Mouse (Mus musculus): ENCODE measurements at regions not wholly inside any gene's neighbourhood (a gene's known extent, or its start where the extent isn't known, plus 50 kb on each side); places are given as distances from the start of the nearest gene placed in this dataset.

- H3K27ac ChIP-seq (ENCODE audit: low read length) = no peak overlapping the region
- no peak overlapping the region for H3K4me2 ChIP-seq (ENCODE audit: low read depth, low read length)
- no peak overlapping the region for H3K4me3 ChIP-seq (ENCODE audit: low read length)
- no peak for ATAC-seq
- H3K27me3 ChIP-seq (replicated peaks; ENCODE audit: control insufficient read depth, insufficient read depth, low read length) = no peaks in the 10 kb centered on the region
- H3K36me3 ChIP-seq (ENCODE audit: control insufficient read depth, insufficient read depth, low read length) = no peaks in the 10 kb centered on the region
- H3K4me1 ChIP-seq (ENCODE audit: control insufficient read depth, insufficient read depth, low read length) = no peaks in the 10 kb centered on the region
- WGBS = 76% methylated on average over 12 of the region's 12 CpGs
- H3K9ac ChIP-seq (ENCODE audit: low read depth, low read length) = no peak overlapping the region
- H3K9me3 ChIP-seq (ENCODE audit: control insufficient read depth, low read length) = no peaks in the 10 kb centered on the region
Measured at GRCm38 (mm10) chr2:169461491-169462039, 126.0 kb downstream of the Gm11011 start.

- Histone ChIP-seq H3K4me1 (ENCODE audit: control insufficient read depth, insufficient read depth, low read length) (no peaks in the 10 kb centered on the region), H3K36me3 (ENCODE audit: control insufficient read depth, insufficient read depth, low read length) (no peaks in the 10 kb centered on the region), H3K27me3 (replicated peaks; ENCODE audit: control insufficient read depth, insufficient read depth, low read length) (no peaks in the 10 kb centered on the region), H3K4me3 (ENCODE audit: low read length) (no peak overlapping the region), H3K4me2 (ENCODE audit: low read depth, low read length) (no peak overlapping the region), H3K27ac (ENCODE audit: low read length) (no peak overlapping the region), H3K9me3 (ENCODE audit: control insufficient read depth, low read length) (no peaks in the 10 kb centered on the region), H3K9ac (ENCODE audit: low read depth, low read length) (no peak overlapping the region)
- 86% methylated on average over 8 of the region's 8 CpGs for WGBS
- ATAC-seq = no peak
Measured at GRCm38 (mm10) chr2:169452956-169453355, 134.6 kb downstream of the Gm11011 start.

GRCm38 (mm10) chr2:169450801-169451200, 136.7 kb downstream of the Gm11011 start:
- Histone ChIP-seq H3K4me1 (ENCODE audit: control insufficient read depth, insufficient read depth, low read length) (no peaks in the 10 kb centered on the region), H3K9me3 (ENCODE audit: control insufficient read depth, low read length) (no peaks in the 10 kb centered on the region), H3K27me3 (replicated peaks; ENCODE audit: control insufficient read depth, insufficient read depth, low read length) (no peaks in the 10 kb centered on the region), H3K9ac (ENCODE audit: low read depth, low read length) (no peak overlapping the region), H3K36me3 (ENCODE audit: control insufficient read depth, insufficient read depth, low read length) (no peaks in the 10 kb centered on the region), H3K4me2 (ENCODE audit: low read depth, low read length) (no peak overlapping the region), H3K27ac (ENCODE audit: low read length) (no peak overlapping the region), H3K4me3 (ENCODE audit: low read length) (no peak overlapping the region)
- no peak for ATAC-seq
- 80% methylated on average over 6 of the region's 6 CpGs for WGBS

- Histone ChIP-seq H3K36me3 (ENCODE audit: control insufficient read depth, insufficient read depth, low read length) (no peaks in the 10 kb centered on the region), H3K4me2 (ENCODE audit: low read depth, low read length) (no peak overlapping the region), H3K9me3 (ENCODE audit: control insufficient read depth, low read length) (no peaks in the 10 kb centered on the region), H3K27me3 (replicated peaks; ENCODE audit: control insufficient read depth, insufficient read depth, low read length) (no peaks in the 10 kb centered on the region), H3K27ac (ENCODE audit: low read length) (no peak overlapping the region), H3K9ac (ENCODE audit: low read depth, low read length) (no peak overlapping the region), H3K4me1 (ENCODE audit: control insufficient read depth, insufficient read depth, low read length) (no peaks in the 10 kb centered on the region), H3K4me3 (ENCODE audit: low read length) (no peak overlapping the region)
- no peak for ATAC-seq
- WGBS = 82% methylated on average over 6 of the region's 6 CpGs
Measured at GRCm38 (mm10) chr2:169447495-169448280, 139.9 kb downstream of the Gm11011 start.

- H3K4me2 ChIP-seq (ENCODE audit: low read depth, low read length) = no peak overlapping the region
- H3K4me1 ChIP-seq (ENCODE audit: control insufficient read depth, insufficient read depth, low read length) = no peaks in the 10 kb centered on the region
- no peak overlapping the region for H3K9ac ChIP-seq (ENCODE audit: low read depth, low read length)
- no peak overlapping the region for H3K4me3 ChIP-seq (ENCODE audit: low read length)
- WGBS = 79% methylated on average over 5 of the region's 5 CpGs
- no peaks in the 10 kb centered on the region for H3K36me3 ChIP-seq (ENCODE audit: control insufficient read depth, insufficient read depth, low read length)
- H3K27me3 ChIP-seq (replicated peaks; ENCODE audit: control insufficient read depth, insufficient read depth, low read length) = no peaks in the 10 kb centered on the region
- H3K27ac ChIP-seq (ENCODE audit: low read length) = no peak overlapping the region
- H3K9me3 ChIP-seq (ENCODE audit: control insufficient read depth, low read length) = no peaks in the 10 kb centered on the region
- ATAC-seq = no peak
Measured at GRCm38 (mm10) chr2:169445877-169446276, 141.7 kb downstream of the Gm11011 start.

- no peak for ATAC-seq
- H3K4me3 ChIP-seq (ENCODE audit: low read length) = no peak overlapping the region
- no peak overlapping the region for H3K4me2 ChIP-seq (ENCODE audit: low read depth, low read length)
- H3K9ac ChIP-seq (ENCODE audit: low read depth, low read length) = no peak overlapping the region
- no peaks in the 10 kb centered on the region for H3K36me3 ChIP-seq (ENCODE audit: control insufficient read depth, insufficient read depth, low read length)
- H3K27me3 ChIP-seq (replicated peaks; ENCODE audit: control insufficient read depth, insufficient read depth, low read length) = no peaks in the 10 kb centered on the region
- no peaks in the 10 kb centered on the region for H3K4me1 ChIP-seq (ENCODE audit: control insufficient read depth, insufficient read depth, low read length)
- H3K27ac ChIP-seq (ENCODE audit: low read length) = no peak overlapping the region
- 75% methylated on average over 12 of the region's 12 CpGs for WGBS
- H3K9me3 ChIP-seq (ENCODE audit: control insufficient read depth, low read length) = no peaks in the 10 kb centered on the region
Measured at GRCm38 (mm10) chr2:169445371-169445770, 142.2 kb downstream of the Gm11011 start.

- no peak for ATAC-seq
- Histone ChIP-seq H3K9ac (ENCODE audit: low read depth, low read length) (no peak overlapping the region), H3K9me3 (ENCODE audit: control insufficient read depth, low read length) (no peaks in the 10 kb centered on the region), H3K27me3 (replicated peaks; ENCODE audit: control insufficient read depth, insufficient read depth, low read length) (no peaks in the 10 kb centered on the region), H3K4me2 (ENCODE audit: low read depth, low read length) (no peak overlapping the region), H3K4me3 (ENCODE audit: low read length) (no peak overlapping the region), H3K27ac (ENCODE audit: low read length) (no peak overlapping the region), H3K36me3 (ENCODE audit: control insufficient read depth, insufficient read depth, low read length) (no peaks in the 10 kb centered on the region), H3K4me1 (ENCODE audit: control insufficient read depth, insufficient read depth, low read length) (no peaks in the 10 kb centered on the region)
- 88% methylated on average over 8 of the region's 8 CpGs for WGBS
Measured at GRCm38 (mm10) chr2:169443271-169443670, 144.3 kb downstream of the Gm11011 start.

- Histone ChIP-seq H3K4me3 (ENCODE audit: low read length) (no peak overlapping the region), H3K9me3 (ENCODE audit: control insufficient read depth, low read length) (0 out of 2 replicates have a peak, but pooled peaks cover 3% of the 10 kb centered on the region), H3K9ac (ENCODE audit: low read depth, low read length) (no peak overlapping the region), H3K27ac (ENCODE audit: low read length) (no peak overlapping the region), H3K4me2 (ENCODE audit: low read depth, low read length) (no peak overlapping the region), H3K36me3 (ENCODE audit: control insufficient read depth, insufficient read depth, low read length) (no peaks in the 10 kb centered on the region), H3K4me1 (ENCODE audit: control insufficient read depth, insufficient read depth, low read length) (no peaks in the 10 kb centered on the region), H3K27me3 (replicated peaks; ENCODE audit: control insufficient read depth, insufficient read depth, low read length) (no peaks in the 10 kb centered on the region)
- 94% methylated on average over 8 of the region's 8 CpGs for WGBS
- no peak for ATAC-seq
Measured at GRCm38 (mm10) chr2:169431516-169431915, 156.0 kb downstream of the Gm11011 start.

GRCm38 (mm10) chr2:169429411-169429810, 158.1 kb downstream of the Gm11011 start:
- Histone ChIP-seq H3K9ac (ENCODE audit: low read depth, low read length) (no peak overlapping the region), H3K27ac (ENCODE audit: low read length) (no peak overlapping the region), H3K9me3 (ENCODE audit: control insufficient read depth, low read length) (no peaks in the 10 kb centered on the region), H3K36me3 (ENCODE audit: control insufficient read depth, insufficient read depth, low read length) (no peaks in the 10 kb centered on the region), H3K4me3 (ENCODE audit: low read length) (no peak overlapping the region), H3K4me1 (ENCODE audit: control insufficient read depth, insufficient read depth, low read length) (no peaks in the 10 kb centered on the region), H3K4me2 (ENCODE audit: low read depth, low read length) (no peak overlapping the region), H3K27me3 (replicated peaks; ENCODE audit: control insufficient read depth, insufficient read depth, low read length) (no peaks in the 10 kb centered on the region)
- 90% methylated on average over 7 of the region's 7 CpGs for WGBS
- no peak for ATAC-seq
